Mouse (Mus musculus): ENCODE measurements at regions not wholly inside any gene's neighbourhood (a gene's known extent, or its start where the extent isn't known, plus 50 kb on each side); places are given as distances from the start of the nearest gene placed in this dataset.

- TF ChIP-seq EP300 (IDR thresholded peaks at IDR 0.05) (no peak), CTCF (IDR thresholded peaks at IDR 0.05) (no peak)
Observed at GRCm38 (mm10) chr10:11846141-11846540, 502.9 kb downstream of the Epm2a start.
